Mouse (Mus musculus) left cerebral cortex, postnatal 36 days (tissue): ENCODE data around the gene Casd1. TPM values are rescaled to one million over a fixed set of nuclear protein-coding genes. Genes with fewer than 3 reads are reported as not detected.

Experiments used
- DNase-seq, 2 experiments: peaks; one replicate each; pipeline ENCODE4 v3.0.0; 2021 to 2022; ENCODE audit warnings: low spot score in 2 of 2, mixed read lengths in 1 of 2
- intact Hi-C: fragments of 180-260 bp; cut with DNase I; formaldehyde crosslinking; loops from one replicate; pipeline ENCODE4 v1.15.1; 2025
- total RNA-seq, 2 experiments: library from RNA; stranded (reverse); gene quantifications; 2 replicates each; pipeline ENCODE4 v1.2.3; 2021

The Casd1 gene
- total RNA-seq = 10 to 100 TPM; 47.4 to 51.7 TPM

DNA sequence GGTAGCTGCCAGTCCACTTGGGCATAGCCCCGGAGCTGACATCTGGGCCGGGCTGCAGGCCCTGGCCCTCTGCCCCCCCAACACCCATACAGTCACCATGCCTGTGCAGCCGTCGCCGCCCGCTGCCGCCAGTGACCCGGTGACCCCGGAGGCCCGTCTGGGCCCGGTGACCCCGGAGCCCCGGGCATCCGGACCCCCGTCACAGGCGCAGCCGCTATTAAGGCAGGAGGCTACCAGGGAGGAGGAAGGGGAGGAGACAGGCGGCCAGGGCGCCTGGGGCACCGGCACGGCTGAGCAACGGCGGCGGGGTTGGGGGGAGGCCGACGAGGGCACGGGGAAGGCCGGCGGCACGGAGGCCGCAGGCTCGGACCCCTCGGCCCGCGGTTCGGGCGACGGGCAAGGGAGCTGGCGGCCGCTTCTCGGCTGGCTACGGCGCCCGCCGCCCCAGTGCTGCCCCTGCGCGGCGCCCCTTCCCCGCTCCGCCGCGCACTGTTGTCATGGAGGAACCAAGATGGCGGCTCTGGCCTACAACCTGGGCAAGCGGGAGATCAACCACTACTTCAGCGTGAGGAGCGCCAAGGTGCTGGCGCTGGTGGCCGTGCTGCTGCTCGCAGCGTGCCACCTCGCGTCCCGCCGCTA lies at the start of gene Casd1:
Gene Casd1, plus strand, starts transcription at position 182 of the 639 bp plus-strand sequence.
- peak; percentile 65 to 73 for DNase-seq

DNA sequence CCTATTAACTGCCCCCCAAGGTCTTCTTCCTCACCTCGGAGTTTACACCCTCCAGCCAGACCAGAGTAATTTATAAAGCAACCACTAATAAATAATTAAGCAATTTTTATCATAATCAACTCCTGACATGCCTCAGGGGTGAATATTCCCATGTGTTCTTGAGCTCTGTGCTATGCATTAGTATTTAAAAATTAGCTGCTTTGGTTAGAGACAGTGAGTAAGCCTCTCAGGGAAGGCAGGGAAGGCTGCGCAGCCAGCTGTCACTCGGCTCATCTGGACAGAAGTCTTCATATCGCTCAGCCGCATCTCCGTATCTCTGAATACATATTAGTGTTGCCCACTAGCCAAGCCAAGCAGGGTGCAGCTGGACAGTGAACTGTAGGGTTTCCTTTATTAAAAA lies 45.3 kb upstream of the Casd1 start:
- DNase-seq = no peak
- intact Hi-C loops = no loop called here

More for the DNA sequence above, at the start of gene Casd1:
- intact Hi-C loops = loop anchor here (5.0 kb wide), 2 partner anchors 147 to 302 kb away; partner anchors contain the start of genes Peg10, Ppp1r9a and Sgce

- intact Hi-C loops = loop anchor here (2.0 kb wide), 1 partner anchor 554 kb away; no protein-coding TSS in a partner anchor
- DNase-seq = no peak
Measured at GRCm38 (mm10) chr6:4557086-4557485, 43.6 kb upstream of the Casd1 start.

- peak; percentile 7 to 34 for DNase-seq
- intact Hi-C loops = loop anchor here (2.0 kb wide), 1 partner anchor 553 kb away; no protein-coding TSS in a partner anchor
Measured at GRCm38 (mm10) chr6:4557678-4558077, 43.0 kb upstream of the Casd1 start.

DNA sequence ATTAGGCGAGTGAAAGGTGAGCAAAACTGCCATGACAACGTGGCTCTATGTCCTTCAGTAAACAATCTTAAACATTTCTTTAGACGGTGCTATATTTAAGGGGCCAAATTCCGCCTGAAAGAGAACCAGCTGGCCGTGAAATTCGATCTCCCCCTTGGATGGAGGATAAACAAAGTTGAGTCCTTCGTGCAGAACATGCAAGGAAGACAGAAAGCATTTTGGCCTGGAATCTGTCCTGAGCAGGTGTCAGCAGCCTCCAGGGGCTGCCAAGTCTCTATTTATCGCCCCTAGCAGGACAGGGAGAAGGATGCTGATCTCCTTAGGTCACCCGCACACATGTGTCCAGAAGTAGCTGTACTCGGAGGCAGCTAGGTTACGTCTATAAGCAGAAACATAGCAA lies 39.5 kb upstream of the Casd1 start:
- intact Hi-C loops = no loop called here
- DNase-seq = no peak

- DNase-seq = no peak
- intact Hi-C loops = no loop called here
Measured at GRCm38 (mm10) chr6:4561621-4562020, 39.0 kb upstream of the Casd1 start.

- intact Hi-C loops = no loop called here
- no peak for DNase-seq
Measured at GRCm38 (mm10) chr6:4562401-4562800, 38.2 kb upstream of the Casd1 start.

GRCm38 (mm10) chr6:4563477-4563876 lies 37.2 kb upstream of the Casd1 start:
- no peak for DNase-seq
- intact Hi-C loops = no loop called here

- no peak for DNase-seq
- intact Hi-C loops = no loop called here
Measured at GRCm38 (mm10) chr6:4570412-4570811, 30.2 kb upstream of the Casd1 start.

GRCm38 (mm10) chr6:4577756-4578155 lies 22.9 kb upstream of the Casd1 start:
- DNase-seq = no peak
- intact Hi-C loops = no loop called here

DNA sequence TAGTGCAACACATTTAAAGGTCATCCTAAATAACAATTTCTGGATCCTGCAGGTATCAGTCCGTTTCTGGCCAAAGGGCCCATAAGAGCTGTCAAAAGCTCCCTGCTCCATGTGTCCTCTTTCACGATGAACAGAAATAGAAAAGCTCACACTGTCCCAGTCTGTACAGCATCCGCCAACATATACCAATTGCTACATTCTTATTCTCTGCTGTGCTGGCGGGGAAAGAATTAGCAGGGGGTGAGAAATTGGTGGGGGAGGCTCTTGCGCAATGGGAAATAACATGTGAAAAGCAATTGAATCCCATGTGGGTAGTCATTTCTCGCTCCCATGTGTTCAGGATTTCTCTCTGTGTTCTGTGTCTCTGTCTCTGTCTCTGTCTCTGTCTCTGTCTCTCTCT lies 22.3 kb upstream of the Casd1 start:
- DNase-seq = no peak
- intact Hi-C loops = no loop called here

- DNase-seq = no peak
- intact Hi-C loops = no loop called here
Measured at GRCm38 (mm10) chr6:4579620-4580019, 21.0 kb upstream of the Casd1 start.

GRCm38 (mm10) chr6:4583485-4583884 lies 17.2 kb upstream of the Casd1 start:
- intact Hi-C loops = no loop called here

DNA sequence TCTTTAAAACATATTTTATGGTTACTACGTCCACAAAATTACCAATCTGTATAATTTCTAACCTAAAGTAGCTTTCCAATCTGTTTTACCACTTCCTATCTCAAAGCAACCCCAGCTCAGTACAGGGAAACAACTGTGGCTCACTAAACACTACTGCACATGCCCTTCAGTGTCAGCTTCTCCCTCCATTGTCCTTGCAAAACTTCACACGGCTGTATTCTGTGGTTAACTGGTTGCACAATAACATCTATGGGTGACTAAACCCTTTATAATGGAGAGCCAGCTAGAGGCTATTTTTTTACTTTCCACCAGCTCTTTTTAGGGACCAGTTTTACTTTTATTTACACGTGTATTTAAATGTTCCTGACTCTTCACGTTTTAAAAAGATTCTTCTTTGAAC lies 12.7 kb upstream of the Casd1 start:
- intact Hi-C loops = no loop called here

More at GRCm38 (mm10) chr6:4583485-4583884, 17.2 kb upstream of the Casd1 start:
- no peak for DNase-seq

DNA sequence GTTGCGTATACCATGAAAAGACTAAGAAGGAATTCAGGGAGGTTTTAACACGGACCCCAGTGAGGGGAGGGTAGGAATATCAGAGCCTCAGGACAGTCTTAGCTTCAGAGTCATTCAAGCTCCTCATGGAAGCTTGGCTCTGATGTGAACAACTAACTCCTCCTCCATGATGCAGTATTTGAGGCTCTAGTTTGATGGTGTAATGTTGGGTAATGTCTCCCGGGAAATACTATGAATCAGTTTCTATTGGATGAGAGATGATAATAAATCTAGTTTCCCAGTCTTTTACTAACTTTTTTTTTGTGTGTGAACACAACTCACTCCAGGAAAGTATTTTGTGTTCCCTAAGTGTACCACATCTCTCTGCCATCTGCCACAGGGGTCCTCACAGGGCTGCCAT lies 11.9 kb upstream of the Casd1 start:
- intact Hi-C loops = no loop called here
- no peak for DNase-seq

More for the DNA sequence above, 12.7 kb upstream of the Casd1 start:
- DNase-seq = no peak

GRCm38 (mm10) chr6:4590089-4590488 lies 10.6 kb upstream of the Casd1 start:
- no peak for DNase-seq
- intact Hi-C loops = no loop called here

GRCm38 (mm10) chr6:4597711-4598110 lies 2.9 kb upstream of the Casd1 start:
- intact Hi-C loops = no loop called here
- no peak for DNase-seq

DNA sequence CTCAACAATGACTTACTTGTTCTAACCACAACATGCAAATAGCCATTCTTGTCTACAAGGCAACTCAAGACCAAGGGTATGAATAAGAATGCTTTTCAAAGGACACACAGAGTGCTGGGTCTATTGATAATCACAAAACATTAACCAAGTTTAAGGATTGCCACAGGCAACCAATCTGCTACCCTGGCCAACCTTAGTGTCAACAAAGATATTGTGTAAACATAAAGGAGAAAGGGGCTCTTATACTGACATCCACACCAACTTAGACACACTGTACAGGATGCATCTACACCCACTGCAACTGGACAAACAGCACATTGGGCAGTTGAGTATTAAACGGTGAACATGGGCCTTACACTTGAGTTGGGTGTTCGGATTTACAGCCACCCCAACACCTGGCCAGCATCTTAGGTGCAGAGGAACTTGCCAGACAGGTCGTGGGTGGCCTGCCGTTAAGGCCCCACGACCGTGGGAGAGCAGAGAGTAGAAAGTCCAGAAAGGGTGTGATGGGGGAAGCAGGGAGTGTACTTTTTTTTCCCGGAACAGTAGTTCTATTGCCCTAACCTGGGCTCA lies 468 bp upstream of the Casd1 start:
- DNase-seq = no peak
- intact Hi-C loops = loop anchor here (5.0 kb wide), 2 partner anchors 147 to 302 kb away; partner anchors contain the start of genes Peg10, Ppp1r9a and Sgce

DNA sequence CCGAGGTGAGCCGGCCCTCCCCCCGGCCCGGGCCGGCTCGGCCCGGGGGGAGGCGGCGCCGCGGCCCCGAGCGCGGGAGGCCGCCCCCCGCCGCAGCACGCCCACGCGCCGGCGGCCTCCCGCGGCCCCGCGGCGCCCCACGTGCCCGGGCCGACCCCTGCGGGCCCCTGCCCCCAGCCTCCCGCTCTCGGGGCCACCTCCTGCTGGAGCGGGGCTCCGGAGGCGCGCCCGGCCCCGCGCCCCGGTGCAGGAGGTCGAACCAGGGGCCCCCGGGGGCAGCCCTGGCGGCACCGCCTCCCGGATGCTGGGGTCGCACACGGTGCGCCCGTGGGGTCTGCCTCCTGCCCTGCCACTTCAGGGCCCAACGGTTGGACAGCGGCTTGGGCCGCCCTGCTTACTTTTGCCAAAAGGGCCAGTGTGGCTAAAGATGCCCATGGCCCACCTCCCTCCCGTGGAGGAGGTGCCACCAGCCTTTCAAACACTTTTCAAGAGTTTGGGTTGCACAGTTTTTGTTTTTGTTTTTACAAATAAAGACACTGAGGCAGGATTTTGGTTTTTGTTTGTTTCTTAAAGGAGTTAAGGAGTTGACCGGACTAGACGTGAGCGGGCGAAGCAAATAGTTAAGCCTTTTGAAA lies 775 bp downstream of the Casd1 start:
- DNase-seq = peak; percentile 25 to 32
- intact Hi-C loops = loop anchor here (5.0 kb wide), 2 partner anchors 146 to 301 kb away; partner anchors contain the start of genes Peg10, Ppp1r9a and Sgce

GRCm38 (mm10) chr6:4602012-4602411 lies 1.4 kb downstream of the Casd1 start:
- intact Hi-C loops = loop anchor here (5.0 kb wide), 2 partner anchors 145 to 300 kb away; partner anchors contain the start of genes Peg10, Ppp1r9a and Sgce

GRCm38 (mm10) chr6:4606394-4606793 lies 5.8 kb downstream of the Casd1 start:
- intact Hi-C loops = no loop called here
- DNase-seq = no peak

More at GRCm38 (mm10) chr6:4602012-4602411, 1.4 kb downstream of the Casd1 start:
- no peak for DNase-seq
